Mouse (Mus musculus): ENCODE data around the gene Fam19a2.
A peak's percentile ranks its signal among the peaks of the same experiment; 100 is the strongest.

Fam19a2 gene

DNA sequence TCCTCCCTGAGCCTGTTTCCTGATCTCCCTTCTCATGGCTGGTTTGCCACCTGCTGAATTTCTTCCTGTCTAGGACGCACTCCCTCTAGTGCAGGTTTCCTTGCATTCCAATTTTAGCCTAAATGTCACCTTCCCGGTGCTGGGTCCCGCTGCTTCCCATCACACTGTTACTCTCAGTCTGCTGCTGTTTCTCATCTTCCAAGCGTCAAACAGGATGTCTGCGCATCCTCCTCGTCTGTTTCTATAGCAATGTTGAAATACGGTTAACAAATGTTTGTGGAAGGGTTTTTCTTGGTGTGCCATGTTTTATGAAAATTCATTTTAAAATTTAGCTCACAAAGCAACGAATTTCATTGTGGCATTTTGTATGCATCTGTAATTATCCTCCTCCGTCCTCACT is 131.6 kb downstream of the Fam19a2 start:
- no peak for DNase-seq

- DNase-seq, result no peak
These were observed 134.3 kb downstream of the Fam19a2 start for GRCm38 (mm10) chr10:123398136-123398535.

GRCm38 (mm10) chr10:123401188-123401587 is 137.4 kb downstream of the Fam19a2 start:
- DNase-seq, result no peak

DNA sequence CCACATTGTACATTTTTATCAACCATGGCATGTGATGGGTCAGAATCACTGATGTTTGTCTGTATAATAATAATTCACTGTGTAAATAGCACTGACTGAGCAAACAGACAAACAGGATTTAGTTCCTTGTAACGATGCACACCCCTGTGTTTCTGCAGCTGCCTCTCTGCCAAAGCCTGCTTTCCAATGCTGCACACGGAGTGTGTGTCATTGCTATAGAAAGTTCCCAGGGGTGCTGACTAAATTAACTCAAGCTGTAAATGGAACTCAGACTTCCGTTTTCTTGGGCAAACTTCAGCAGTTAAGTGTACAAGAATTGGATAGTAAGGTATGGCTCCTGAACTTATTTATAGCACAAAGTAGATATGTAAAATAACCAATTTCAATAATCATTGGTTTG is 138.7 kb downstream of the Fam19a2 start:
- DNase-seq, result no peak

GRCm38 (mm10) chr10:123414953-123415352 is 151.2 kb downstream of the Fam19a2 start:
- no peak for DNase-seq

- no peak for DNase-seq
These were observed 152.2 kb downstream of the Fam19a2 start for GRCm38 (mm10) chr10:123416024-123416423.

- DNase-seq, result no peak
These were observed 154.9 kb downstream of the Fam19a2 start for GRCm38 (mm10) chr10:123418616-123419173.

DNA sequence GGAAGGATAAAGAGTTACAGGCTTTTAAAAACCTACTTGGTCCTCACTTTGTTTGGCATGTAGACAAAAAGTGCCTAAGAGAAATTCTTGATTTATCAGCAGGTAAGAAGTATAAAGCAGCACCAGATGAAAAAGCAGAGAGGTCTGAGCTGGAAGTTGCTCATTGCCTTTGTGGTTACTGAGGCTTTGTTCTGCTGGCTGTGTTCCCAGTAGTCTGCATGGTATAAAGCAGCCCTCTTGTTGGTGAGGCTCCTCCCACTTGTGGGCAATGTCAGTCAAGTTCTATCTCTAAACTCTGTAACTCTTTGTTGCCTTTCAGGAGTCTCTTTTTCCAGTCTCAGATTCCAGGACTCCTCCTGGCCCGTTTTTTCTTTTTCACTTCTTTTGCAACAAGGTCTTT is 156.5 kb downstream of the Fam19a2 start:
- DNase-seq, result no peak

DNA sequence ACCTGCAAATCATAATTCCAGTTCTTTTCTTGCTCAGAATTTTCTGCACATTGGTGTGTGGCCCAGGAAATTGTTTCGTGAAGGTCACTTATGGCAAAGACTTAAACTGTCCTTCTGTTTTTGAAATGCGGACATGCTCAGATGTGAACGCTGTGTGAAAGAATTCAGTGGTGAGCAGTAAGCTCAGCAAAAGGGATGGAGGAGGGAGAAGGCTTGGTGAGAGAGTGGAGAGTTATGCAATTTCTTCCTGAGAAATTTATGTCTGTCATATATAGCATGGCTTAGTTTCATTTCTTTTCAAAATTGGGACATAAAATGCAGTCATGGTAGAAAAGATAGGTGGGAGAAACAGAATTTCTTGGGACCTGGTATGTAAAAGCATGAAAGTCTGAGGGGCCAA is 160.7 kb downstream of the Fam19a2 start:
- DNase-seq, result no peak

DNA sequence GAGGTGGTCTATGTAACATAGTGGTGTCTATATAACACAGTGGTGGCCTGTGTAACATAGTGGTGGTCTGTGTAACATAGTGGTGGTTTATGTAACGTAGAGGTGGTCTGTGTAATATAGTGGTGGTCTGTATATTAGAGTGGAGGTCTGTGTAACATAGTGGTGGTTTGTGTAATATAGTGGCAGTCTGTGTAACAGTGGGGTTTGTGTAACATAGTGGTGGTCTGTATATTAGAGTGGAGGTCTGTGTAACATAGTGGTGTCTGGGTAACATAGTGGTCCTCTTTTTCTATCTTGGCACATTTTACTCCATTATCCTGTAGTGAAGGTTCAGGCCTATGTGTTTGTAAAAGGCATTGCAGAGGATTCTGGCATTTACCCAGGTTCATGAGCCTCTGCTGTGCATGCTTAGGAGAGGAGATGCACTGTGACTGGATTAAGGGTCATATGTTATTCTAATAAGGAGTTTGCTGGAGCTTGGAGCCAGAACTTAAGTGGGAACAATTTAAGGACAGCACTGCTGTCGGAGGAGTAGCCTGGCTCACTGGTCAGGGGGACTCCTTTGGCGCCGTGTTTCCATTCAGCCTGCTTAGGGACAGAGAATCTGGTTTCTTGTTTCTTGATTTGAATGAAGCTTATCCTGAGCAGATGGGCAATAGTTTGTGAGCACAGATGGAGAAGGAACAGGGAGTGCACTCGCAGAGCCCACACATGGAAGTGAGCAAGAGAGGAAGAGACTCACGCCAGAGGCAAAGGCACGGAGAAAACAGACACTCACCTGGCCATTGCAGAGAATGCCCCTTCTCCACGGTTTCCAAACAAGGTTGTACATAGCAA is 162.9 kb downstream of the Fam19a2 start:
- DNase-seq, result peak; percentile 56

DNA sequence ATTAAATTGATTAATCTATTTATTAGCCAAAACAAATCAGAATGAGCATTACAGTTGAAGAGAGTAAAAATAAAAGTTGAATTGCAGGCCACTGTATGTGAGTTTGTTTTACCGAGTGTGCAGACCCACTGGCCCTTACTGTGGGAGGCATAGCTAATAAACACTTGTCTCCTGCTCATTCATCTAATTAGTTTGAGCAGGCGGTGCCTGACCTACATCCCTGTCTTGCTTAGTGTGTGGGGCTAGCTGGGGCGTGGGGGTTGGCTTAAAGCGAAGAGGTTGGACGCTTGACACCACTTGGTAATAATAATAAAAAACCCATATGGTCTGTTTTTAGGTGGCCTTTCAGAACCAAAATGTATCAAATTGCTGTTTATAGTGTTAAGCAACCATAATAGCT is 167.8 kb downstream of the Fam19a2 start:
- no peak for DNase-seq

DNA sequence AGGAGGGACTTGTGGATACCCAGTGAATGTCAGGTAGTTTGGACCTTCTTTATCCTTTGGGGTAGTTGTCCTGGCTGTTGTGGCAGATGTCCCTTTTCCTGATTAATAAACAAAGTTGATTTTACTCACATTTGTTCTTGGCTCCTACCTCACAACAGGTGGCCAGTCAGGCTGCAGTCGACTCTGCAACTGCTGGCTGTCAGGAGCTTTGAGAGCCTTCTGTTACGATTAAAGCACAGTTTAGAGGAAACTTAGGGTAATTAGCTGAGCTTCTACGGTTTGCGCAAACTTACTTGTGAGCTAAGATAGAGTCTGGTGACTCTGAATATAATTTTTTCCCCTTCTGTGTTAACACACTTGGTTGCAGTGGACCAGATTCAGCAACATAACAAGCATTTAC is 173.8 kb downstream of the Fam19a2 start:
- no peak for DNase-seq

DNA sequence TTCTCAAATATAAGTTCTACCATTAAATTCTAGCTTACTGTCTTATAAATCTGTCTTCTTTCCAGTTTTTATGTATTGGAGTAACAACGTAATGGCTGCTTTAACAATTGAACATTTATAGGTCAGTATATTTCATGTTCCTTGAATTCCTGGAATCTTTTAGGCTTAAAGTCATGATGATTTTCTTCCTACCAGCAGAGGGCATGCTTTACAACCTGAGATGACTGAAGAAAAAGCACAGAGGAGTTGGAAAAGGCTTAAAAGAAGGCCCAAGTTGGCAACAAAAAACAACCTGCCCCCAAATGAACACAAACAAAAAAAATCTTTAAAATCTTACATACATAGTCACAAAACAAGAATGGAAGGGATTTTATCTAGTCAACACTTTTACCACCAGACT is 193.0 kb downstream of the Fam19a2 start:
- no peak for DNase-seq

DNA sequence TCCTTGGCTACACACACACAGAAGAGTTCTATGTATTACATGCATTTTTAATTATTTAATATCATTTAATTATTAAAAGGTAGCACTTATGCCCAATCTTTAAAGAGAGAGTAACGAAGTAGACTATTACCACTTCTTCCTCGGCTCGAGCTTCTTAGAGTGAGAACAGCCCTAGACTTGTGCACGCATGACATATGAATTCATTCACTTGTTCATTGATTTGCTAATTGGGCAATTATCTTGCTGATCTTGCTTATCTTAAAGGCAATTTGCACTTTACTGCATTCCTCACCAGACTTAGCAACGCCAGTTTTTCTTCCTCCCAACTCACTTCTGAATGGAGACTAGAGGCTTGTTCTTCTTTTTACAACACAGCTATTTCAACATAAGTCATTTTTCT is 196.7 kb downstream of the Fam19a2 start:
- no peak for DNase-seq

GRCm38 (mm10) chr10:123462305-123462704 is 198.5 kb downstream of the Fam19a2 start:
- no peak for DNase-seq

DNA sequence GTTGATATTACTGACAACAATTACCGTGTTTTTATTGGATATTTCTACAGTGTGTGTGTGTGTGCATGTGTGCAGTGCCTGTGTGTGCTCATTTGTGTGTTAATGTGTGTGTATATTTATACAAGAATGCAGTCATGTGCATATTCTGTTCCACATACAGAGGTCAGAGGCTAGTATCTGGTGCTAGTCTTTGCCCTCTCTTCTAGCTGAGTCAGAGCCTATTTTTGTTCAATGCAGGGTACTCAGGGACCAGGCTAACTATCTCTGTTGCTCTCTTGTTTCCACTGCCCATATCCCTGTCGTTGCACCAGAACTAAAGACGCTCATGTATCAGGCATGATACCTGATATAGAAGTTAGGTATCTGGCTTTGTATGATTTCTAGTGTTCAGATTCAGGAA is 251.0 kb downstream of the Fam19a2 start:
- no peak for DNase-seq

DNA sequence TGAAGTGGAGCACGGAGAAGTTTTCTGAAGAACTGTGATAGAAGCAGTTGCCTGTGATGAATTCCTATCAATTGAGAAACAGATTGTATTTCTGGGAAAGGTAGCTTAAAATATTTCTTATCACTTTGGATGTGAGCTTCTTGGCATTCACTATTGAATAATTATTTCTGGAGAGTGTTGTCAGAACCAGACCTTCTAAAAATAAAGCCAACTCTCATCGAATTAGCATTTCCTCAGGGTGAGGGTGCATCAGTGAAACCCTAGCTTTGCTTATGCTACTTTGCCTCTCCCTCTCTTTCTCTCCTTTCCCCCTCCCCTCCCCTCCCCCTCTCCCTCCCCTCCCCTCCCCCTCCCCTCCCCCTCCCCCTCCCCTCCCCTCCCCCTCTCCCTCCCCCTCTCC is 256.8 kb downstream of the Fam19a2 start:
- DNase-seq, result no peak

DNA sequence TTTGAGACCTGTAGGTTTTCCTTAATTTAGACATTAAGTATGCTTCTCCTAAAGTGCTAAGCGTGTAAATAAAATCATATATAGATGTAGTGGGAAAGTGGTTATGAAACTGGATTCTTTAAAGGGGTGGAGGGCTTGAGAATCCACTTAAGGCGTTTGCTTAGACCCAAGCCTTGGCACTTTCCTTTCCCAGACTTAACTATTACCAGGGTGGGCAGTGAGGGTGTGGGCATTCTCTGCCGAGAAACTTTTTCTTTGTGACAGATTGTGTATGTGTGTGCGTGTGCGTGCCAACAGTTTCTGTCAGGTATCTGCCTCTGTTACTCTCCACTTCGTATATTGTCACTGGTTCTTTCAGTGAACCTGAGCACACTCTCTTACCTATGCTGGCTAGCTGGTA is 257.4 kb downstream of the Fam19a2 start:
- DNase-seq, result no peak

GRCm38 (mm10) chr10:123525424-123525823 is 261.6 kb downstream of the Fam19a2 start:
- DNase-seq, result no peak

GRCm38 (mm10) chr10:123526059-123526458 is 262.3 kb downstream of the Fam19a2 start:
- DNase-seq, result no peak

GRCm38 (mm10) chr10:123536143-123536542 is 272.3 kb downstream of the Fam19a2 start:
- DNase-seq, result no peak

DNA sequence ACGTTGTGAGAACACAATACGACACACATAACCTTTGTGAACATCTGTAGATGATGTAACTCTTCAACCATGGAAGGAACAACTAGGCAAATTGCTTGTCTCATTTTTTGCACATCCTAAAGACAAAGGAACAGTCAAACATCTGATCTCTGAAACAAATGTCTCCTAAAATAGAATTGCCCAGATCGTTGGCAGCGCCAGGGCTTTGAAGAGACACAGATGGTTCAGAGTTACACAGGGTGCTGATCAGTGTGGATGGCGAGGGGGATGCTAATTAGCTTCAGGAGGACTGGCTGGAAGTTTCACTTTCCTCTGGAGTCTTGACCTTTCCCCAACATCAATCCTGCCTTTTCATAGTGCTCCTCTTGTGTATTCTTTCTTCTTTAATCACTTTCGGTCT is 284.6 kb downstream of the Fam19a2 start:
- DNase-seq, result no peak

- DNase-seq, result no peak
These were observed 303.9 kb downstream of the Fam19a2 start for GRCm38 (mm10) chr10:123567677-123568076.

GRCm38 (mm10) chr10:123570616-123571188 is 306.9 kb downstream of the Fam19a2 start:
- no peak for DNase-seq
